Mouse (Mus musculus) CH12.LX (cell line): ENCODE results near the gene Best1. TPM values are rescaled to one million over a fixed set of nuclear protein-coding genes. Genes with fewer than 3 reads are reported as not detected.

Experiments
- DNase-seq: peaks from one replicate; pipeline ENCODE4 v3.0.0-alpha.2; 2013; ENCODE audit errors: extremely low read depth
- H3K27ac ChIP-seq: 2 replicates; pipeline ENCODE4 v1.5.1; 2012; ENCODE audit warnings: low read depth, mild to moderate bottlenecking, control low read depth, moderate library complexity; ENCODE audit not compliant: insufficient read depth
- H3K27me3 ChIP-seq: replicated peaks from 2 replicates; pipeline ENCODE3; 2012; ENCODE audit warnings: inconsistent platforms
- H3K36me3 ChIP-seq, 2 experiments: replicated peaks in 1 of 2; 2 replicates each; pipeline versions ENCODE3 to v1.6.1; 2012; ENCODE audit warnings: inconsistent platforms in 1 of 2, low read length in 1 of 2, mild to moderate bottlenecking in 1 of 2, mixed read lengths in 1 of 2, moderate library complexity in 1 of 2; ENCODE audit not compliant: control insufficient read depth in 1 of 2, insufficient read depth in 1 of 2
- H3K4me1 ChIP-seq, 2 experiments: 2 replicates each; pipeline ENCODE4 v1.6.1; 2012; ENCODE audit warnings: inconsistent platforms in 1 of 2, moderate library complexity in 1 of 2; ENCODE audit not compliant: insufficient read depth in 2 of 2, control insufficient read depth in 1 of 2
- H3K4me2 ChIP-seq: 2 replicates; pipeline ENCODE4 v1.6.1; 2012; ENCODE audit warnings: low read depth, mild to moderate bottlenecking, control low read depth; ENCODE audit not compliant: poor library complexity, insufficient read depth, severe bottlenecking
- H3K4me3 ChIP-seq, 3 experiments: fragments of 150-350 bp in 1 of 3; sonication (generic) in 1 of 3; replicated peaks in 1 of 3; 2 replicates each; pipeline versions ENCODE3 to v1.5.1; 2011 to 2012; ENCODE audit warnings: low read depth in 2 of 3, low read length in 2 of 3, mild to moderate bottlenecking in 2 of 3, moderate library complexity in 2 of 3, control low read depth in 1 of 3, improper control_type of control experiment in 1 of 3, inconsistent platforms in 1 of 3, mixed read lengths in 1 of 3; ENCODE audit not compliant: poor library complexity in 1 of 3
- H3K79me2 ChIP-seq: replicated peaks from 2 replicates; pipeline ENCODE4 v1.6.1; 2012; ENCODE audit warnings: mild to moderate bottlenecking, moderate library complexity; ENCODE audit not compliant: control insufficient read depth, poor library complexity, insufficient read depth, severe bottlenecking; ENCODE audit errors: extremely low read depth
- H3K9ac ChIP-seq: 2 replicates; pipeline ENCODE4 v1.6.1; 2012; ENCODE audit warnings: low read depth, mild to moderate bottlenecking, control low read depth, moderate library complexity; ENCODE audit not compliant: insufficient read depth
- H3K9me3 ChIP-seq: replicated peaks from 2 replicates; pipeline ENCODE3; 2012; ENCODE audit warnings: low read length, inconsistent platforms, mixed read lengths
- BHLHE40 ChIP-seq: IDR thresholded peaks from 2 replicates; pipeline ENCODE4 v1.6.1; 2011; ENCODE audit warnings: mild to moderate bottlenecking, low read depth, low read length, improper control_type of control experiment
- CHD1 ChIP-seq: IDR thresholded peaks from 2 replicates; pipeline ENCODE4 v1.6.1; 2012; ENCODE audit warnings: low read depth, low read length, improper control_type of control experiment, inconsistent platforms
- CHD2 ChIP-seq: IDR thresholded peaks from 2 replicates; pipeline ENCODE4 v1.6.1; 2011; ENCODE audit warnings: low read length, improper control_type of control experiment
- CTCF ChIP-seq, 2 experiments: IDR thresholded peaks in 1 of 2; conservative IDR thresholded peaks in 1 of 2; 2 replicates each; pipeline ENCODE4 v1.5.1; 2011 to 2012; ENCODE audit warnings: low read depth in 2 of 2, low read length in 2 of 2, improper control_type of control experiment in 1 of 2, inconsistent platforms in 1 of 2, mild to moderate bottlenecking in 1 of 2, moderate library complexity in 1 of 2
- E2F4 ChIP-seq: IDR thresholded peaks from 2 replicates; pipeline ENCODE4 v1.6.1; 2011; ENCODE audit warnings: low read depth, low read length, improper control_type of control experiment; ENCODE audit not compliant: insufficient replicate concordance
- ELF1 ChIP-seq: IDR thresholded peaks from 2 replicates; pipeline ENCODE4 v1.6.1; 2014; ENCODE audit warnings: low read depth, mild to moderate bottlenecking, inconsistent platforms, low read length, improper control_type of control experiment
- EP300 ChIP-seq: IDR thresholded peaks from 2 replicates; pipeline ENCODE4 v1.6.1; 2011; ENCODE audit warnings: low read length, improper control_type of control experiment
- ETS1 ChIP-seq: conservative IDR thresholded peaks from 2 replicates; pipeline ENCODE4 v1.6.1; 2012; ENCODE audit warnings: low read depth, mild to moderate bottlenecking, inconsistent platforms, low read length, improper control_type of control experiment, moderate library complexity
- GABPA ChIP-seq: IDR thresholded peaks from 2 replicates; pipeline ENCODE4 v1.6.1; 2012; ENCODE audit warnings: low read depth, low read length, improper control_type of control experiment, inconsistent platforms; ENCODE audit not compliant: insufficient replicate concordance
- HCFC1 ChIP-seq: IDR thresholded peaks from 2 replicates; pipeline ENCODE4 v1.6.1; 2012; ENCODE audit warnings: low read depth, mild to moderate bottlenecking, inconsistent platforms, low read length, improper control_type of control experiment
- IRF4 ChIP-seq: IDR thresholded peaks from 2 replicates; pipeline ENCODE4 v1.6.1; 2014; ENCODE audit warnings: low read depth, mild to moderate bottlenecking, inconsistent platforms, low read length, improper control_type of control experiment
- JUN ChIP-seq: IDR thresholded peaks from 2 replicates; pipeline ENCODE4 v1.6.1; 2011; ENCODE audit warnings: low read depth, mild to moderate bottlenecking, low read length, improper control_type of control experiment, moderate library complexity; ENCODE audit not compliant: insufficient read depth
- JUND ChIP-seq: conservative IDR thresholded peaks from 2 replicates; pipeline ENCODE4 v1.6.1; 2011; ENCODE audit warnings: low read depth, low read length, improper control_type of control experiment
- KAT2A ChIP-seq: IDR thresholded peaks from 2 replicates; pipeline ENCODE4 v1.6.1; 2012; ENCODE audit warnings: low read length, improper control_type of control experiment, inconsistent platforms; ENCODE audit not compliant: insufficient replicate concordance
- MAFK ChIP-seq: IDR thresholded peaks from 2 replicates; pipeline ENCODE4 v1.6.1; 2011; ENCODE audit warnings: low read length, improper control_type of control experiment; ENCODE audit not compliant: insufficient replicate concordance
- MAX ChIP-seq: IDR thresholded peaks from 2 replicates; pipeline ENCODE4 v1.6.1; 2011; ENCODE audit warnings: low read length, improper control_type of control experiment
- MAZ ChIP-seq: IDR thresholded peaks from 2 replicates; pipeline ENCODE4 v1.6.1; 2012; ENCODE audit warnings: low read depth, mild to moderate bottlenecking, inconsistent platforms, low read length, improper control_type of control experiment, moderate library complexity
- MEF2A ChIP-seq: IDR thresholded peaks from 2 replicates; pipeline ENCODE4 v1.6.1; 2014; ENCODE audit warnings: low read depth, mild to moderate bottlenecking, inconsistent platforms, low read length, improper control_type of control experiment, borderline replicate concordance
- MXI1 ChIP-seq: IDR thresholded peaks from 2 replicates; pipeline ENCODE4 v1.6.1; 2011; ENCODE audit warnings: mild to moderate bottlenecking, low read depth, low read length, improper control_type of control experiment
- MYC ChIP-seq: IDR thresholded peaks from 2 replicates; pipeline ENCODE4 v1.6.1; 2011; ENCODE audit warnings: low read depth, mild to moderate bottlenecking, improper control_type of control experiment, low read length
- NELFE ChIP-seq: IDR thresholded peaks from 2 replicates; pipeline ENCODE4 v1.6.1; 2011; ENCODE audit warnings: low read depth, low read length, improper control_type of control experiment
- NRF1 ChIP-seq: IDR thresholded peaks from 2 replicates; pipeline ENCODE4 v1.6.1; 2014; ENCODE audit warnings: low read depth, mild to moderate bottlenecking, inconsistent platforms, low read length, improper control_type of control experiment, moderate library complexity
- PAX5 ChIP-seq: IDR thresholded peaks from 2 replicates; pipeline ENCODE4 v1.6.1; 2012; ENCODE audit warnings: low read length, inconsistent platforms, mixed read lengths
- POLR2A ChIP-seq: IDR thresholded peaks from 2 replicates; pipeline ENCODE4 v1.6.1; 2011; ENCODE audit warnings: low read depth, mild to moderate bottlenecking, improper control_type of control experiment, low read length
- POLR2AphosphoS2 ChIP-seq: IDR thresholded peaks from 2 replicates; pipeline ENCODE4 v1.6.1; 2011; ENCODE audit warnings: low read depth, low read length, improper control_type of control experiment
- RAD21 ChIP-seq: IDR thresholded peaks from 2 replicates; pipeline ENCODE4 v1.6.1; 2011; ENCODE audit warnings: low read depth, mild to moderate bottlenecking, low read length, improper control_type of control experiment, moderate library complexity
- RCOR1 ChIP-seq: conservative IDR thresholded peaks from 2 replicates; pipeline ENCODE4 v1.6.1; 2012; ENCODE audit warnings: low read depth, mild to moderate bottlenecking, inconsistent platforms, low read length, improper control_type of control experiment
- SIN3A ChIP-seq: IDR thresholded peaks from 2 replicates; pipeline ENCODE4 v1.6.1; 2012; ENCODE audit warnings: low read length, improper control_type of control experiment, inconsistent platforms
- SMC3 ChIP-seq: IDR thresholded peaks from 2 replicates; pipeline ENCODE4 v1.6.1; 2011; ENCODE audit warnings: low read depth, low read length, improper control_type of control experiment
- TBP ChIP-seq: conservative IDR thresholded peaks from 2 replicates; pipeline ENCODE4 v1.6.1; 2011; ENCODE audit warnings: low read depth, low read length, improper control_type of control experiment
- TCF12 ChIP-seq: IDR thresholded peaks from 2 replicates; pipeline ENCODE4 v1.6.1; 2014; ENCODE audit warnings: low read depth, mild to moderate bottlenecking, inconsistent platforms, low read length, improper control_type of control experiment
- UBTF ChIP-seq: IDR thresholded peaks from 2 replicates; pipeline ENCODE4 v1.6.1; 2012; ENCODE audit warnings: low read depth, mild to moderate bottlenecking, inconsistent platforms, low read length, improper control_type of control experiment, moderate library complexity
- USF1 ChIP-seq: IDR thresholded peaks from 2 replicates; pipeline ENCODE4 v1.6.1; 2014; ENCODE audit warnings: low read depth, mild to moderate bottlenecking, inconsistent platforms, low read length, improper control_type of control experiment
- USF2 ChIP-seq: conservative IDR thresholded peaks from 2 replicates; pipeline ENCODE4 v1.6.1; 2011; ENCODE audit warnings: low read depth, low read length, improper control_type of control experiment
- ZC3H11A ChIP-seq: IDR thresholded peaks from 2 replicates; pipeline ENCODE4 v1.6.1; 2012; ENCODE audit warnings: low read depth, mild to moderate bottlenecking, inconsistent platforms, low read length, improper control_type of control experiment
- ZKSCAN1 ChIP-seq: IDR thresholded peaks from 2 replicates; pipeline ENCODE4 v1.6.1; 2012; ENCODE audit warnings: low read depth, inconsistent platforms, low read length, improper control_type of control experiment, borderline replicate concordance
- ZMIZ1 ChIP-seq: IDR thresholded peaks from 2 replicates; pipeline ENCODE4 v1.6.1; 2012; ENCODE audit warnings: low read depth, mild to moderate bottlenecking, inconsistent platforms, low read length, improper control_type of control experiment
- ZNF384 ChIP-seq: IDR thresholded peaks from 2 replicates; pipeline ENCODE4 v1.6.1; 2012; ENCODE audit warnings: low read depth, low read length, improper control_type of control experiment, inconsistent platforms
- dilution Hi-C: fragments of 300-500 bp; cut with MboI; formaldehyde crosslinking; loops from 2 replicates; pipeline ENCODE4 v1.14.3; 2020; ENCODE audit warnings: low sequenced_read_pairs; ENCODE audit not compliant: extremely low pct_unique_long_range_greater_than_20kb, extremely low pct_ligation_motif_present
- in situ Hi-C: fragments of 300-500 bp; cut with MboI; formaldehyde crosslinking; loops from 3 replicates; pipeline ENCODE4 v1.14.3; 2019; ENCODE audit warnings: low sequenced_read_pairs, low pct_ligation_motif_present, low pct_unique_long_range_greater_than_20kb, mixed read lengths
- polyA plus RNA-seq: library from polyadenylated mRNA; unstranded; fragments of >175 nt; gene quantifications from 2 replicates; pipeline ENCODE4 v1.2.1, GENCODE M21; 2012; ENCODE audit warnings: low read depth; ENCODE audit not compliant: insufficient read length
- total RNA-seq, 2 experiments: library from RNA; depleted of rRNA; stranded (reverse); fragments of 300-350 nt in 1 of 2; fragments of >200 nt in 1 of 2; gene quantifications; 2 replicates each; pipeline ENCODE4 v1.2.3; 2012 to 2014

The Best1 gene
- total and polyA plus RNA-seq, 3 experiments = 0.13 TPM; not detected in 2

DNA sequence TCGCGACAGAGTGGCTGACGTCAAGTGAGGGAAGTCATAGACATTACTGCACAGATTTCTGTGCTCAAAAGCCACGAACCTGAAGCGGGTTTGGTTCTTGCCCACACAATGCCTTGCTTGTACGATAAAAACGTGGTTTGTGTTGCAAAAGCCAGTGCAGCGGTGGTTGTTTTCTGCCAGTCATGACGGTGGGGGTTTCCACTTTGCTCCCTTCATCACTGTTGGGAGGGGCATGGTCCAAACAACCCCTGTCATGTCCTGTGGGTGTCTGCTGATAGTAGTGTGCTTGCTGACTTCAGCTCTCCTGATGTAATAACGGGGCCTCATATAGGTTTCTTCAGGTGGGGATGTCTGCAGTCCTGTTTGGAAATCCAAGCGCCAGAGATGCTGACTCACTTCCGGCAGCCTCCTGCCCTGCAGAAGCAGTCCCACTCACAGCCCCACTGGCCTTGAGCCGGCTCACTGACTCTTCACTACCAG is 62.6 kb downstream of the Best1 start:
- in situ Hi-C loops (no loop called here), dilution Hi-C loops (no loop called here)
- peak overlapping the region; percentile 84 for H3K4me2 ChIP-seq
- peak overlapping the region; percentile 11 to 55 (median 52) for H3K4me3 ChIP-seq
- H3K27ac ChIP-seq = peak overlapping the region; percentile 97
- peaks cover 38 to 88% of the 10 kb centered on the region in 2 experiments for H3K4me1 ChIP-seq
- peak overlapping the region; percentile 70 for H3K9ac ChIP-seq
- no peaks in the 10 kb centered on the region for H3K9me3 ChIP-seq
- DNase-seq = peak; percentile 76
- H3K27me3 ChIP-seq = no peaks in the 10 kb centered on the region
- 0 out of 2 replicates have a peak, but pooled peaks have one; percentile 47 for TF ChIP-seq NELFE
- no peak for TF ChIP-seq USF1
- no peak for TF ChIP-seq SMC3
- no peak for TF ChIP-seq CHD2
- TF ChIP-seq TBP = peak; percentile 42; the same call in 1 of the 2 replicates
- no peak for TF ChIP-seq POLR2A
- peak; percentile 79 for TF ChIP-seq MAX
- no peak for TF ChIP-seq CTCF (conservative IDR thresholded peaks at IDR 0.05 in 1 of 2, IDR thresholded peaks at IDR 0.05 in 1 of 2; ENCODE audit: low read depth in 2 of 2, low read length in 2 of 2)
- TF ChIP-seq GABPA = no peak
- no peak for TF ChIP-seq ZNF384
- peak; percentile 82; the same call in 1 of the 2 replicates for TF ChIP-seq MAFK
- no peak for TF ChIP-seq POLR2AphosphoS2
- TF ChIP-seq ZKSCAN1 = no peak
- no peak for TF ChIP-seq MEF2A
- TF ChIP-seq ETS1 = peak; percentile 88
- TF ChIP-seq ZC3H11A = no peak
- TF ChIP-seq RAD21 = no peak
- TF ChIP-seq E2F4 = no peak
- no peak for TF ChIP-seq CHD1
- peak; percentile 83; the same call in 1 of the 2 replicates for TF ChIP-seq MYC
- 0 out of 2 replicates have a peak, but pooled peaks have one; percentile 26 for TF ChIP-seq TCF12
- TF ChIP-seq USF2 = no peak
- TF ChIP-seq ELF1 = 0 out of 2 replicates have a peak, but pooled peaks have one; percentile 6
- TF ChIP-seq BHLHE40 = peak; percentile 79
- no peak for TF ChIP-seq RCOR1
- TF ChIP-seq HCFC1 = peak; percentile 37; the same call in 1 of the 2 replicates
- peak; percentile 92 for TF ChIP-seq MAZ
- TF ChIP-seq SIN3A = no peak; the same call in 1 of the 2 replicates
- peak; percentile 45; the same call in 1 of the 2 replicates for TF ChIP-seq MXI1
- TF ChIP-seq JUND = no peak
- peak; percentile 72; the same call in 1 of the 2 replicates for TF ChIP-seq EP300
- TF ChIP-seq JUN = peak; percentile 16; the same call in 1 of the 2 replicates
- no peak for TF ChIP-seq IRF4
- no peak for TF ChIP-seq NRF1
- TF ChIP-seq ZMIZ1 = no peak
- no peak for TF ChIP-seq KAT2A
- no peak for TF ChIP-seq UBTF
- TF ChIP-seq PAX5 = no peak
- no peaks in the 10 kb centered on the region for H3K36me3 ChIP-seq
- H3K79me2 ChIP-seq = no peaks in the 10 kb centered on the region
